Mouse (Mus musculus): ENCODE results near the gene Phlda1.

- TF ChIP-seq POLR2A (IDR thresholded peaks at IDR 0.05; ENCODE audit: control insufficient read depth, low read depth, low read length), result no peak
- TF ChIP-seq CTCF (IDR thresholded peaks at IDR 0.05; ENCODE audit: control insufficient read depth, insufficient read depth, insufficient replicate concordance, low read depth, low read length), result no peak
These were observed 15.6 kb downstream of the Phlda1 start for GRCm38 (mm10) chr10:111521636-111522035.
